Mouse (Mus musculus) testis, adult 2 months (tissue): ENCODE measurements at regions not wholly inside any gene's neighbourhood (a gene's known extent, or its start where the extent isn't known, plus 50 kb on each side); places are given as distances from the start of the nearest gene placed in this dataset.

Experiments used
- CTCF ChIP-seq: fragments of 200-500 bp; IDR thresholded peaks from 2 replicates; pipeline ENCODE4 v1.5.1; 2012; ENCODE audit warnings: low read depth, mild to moderate bottlenecking, inconsistent platforms, low read length, moderate library complexity; ENCODE audit not compliant: control insufficient read depth, insufficient read depth, insufficient replicate concordance
- POLR2A ChIP-seq: fragments of 200-500 bp; IDR thresholded peaks from 2 replicates; pipeline ENCODE4 v1.6.1; 2012; ENCODE audit warnings: low read depth, mild to moderate bottlenecking, inconsistent platforms, low read length, moderate library complexity; ENCODE audit not compliant: control insufficient read depth

DNA sequence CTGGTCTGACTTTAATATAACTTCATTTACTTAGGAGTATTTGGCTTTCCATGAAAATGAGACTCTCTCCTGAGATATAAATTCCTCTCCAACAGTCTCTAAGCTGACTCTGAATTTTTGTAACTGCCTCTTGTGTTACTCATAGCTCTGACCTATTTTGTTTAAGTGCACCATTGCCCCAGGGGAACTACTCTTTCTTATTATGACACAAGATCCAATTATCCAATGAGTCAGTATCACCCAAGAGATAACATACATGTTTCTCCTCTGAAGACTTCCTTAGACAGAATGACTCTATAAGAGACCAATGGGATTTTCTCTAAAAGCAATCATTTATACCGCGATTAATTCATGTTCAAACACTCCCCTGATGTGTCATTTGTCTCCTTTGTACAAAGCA is 586.9 kb downstream of the Epha4 start:
- TF ChIP-seq CTCF = no peak
- TF ChIP-seq POLR2A = no peak
